Mouse (Mus musculus) kidney, embryonic 14.5 days (tissue): Measurements from ENCODE around the gene Lsm7. TPM values are rescaled to one million over a fixed set of nuclear protein-coding genes. Genes with fewer than 3 reads are reported as not detected.

Source experiments
- ATAC-seq: fragments of 200-750 bp; cut with Nextera tagmentation; 2 replicates; pipeline ENCODE4 v1.8.0; 2017; ENCODE audit warnings: moderate number of reproducible peaks, mild to moderate bottlenecking, moderate TSS enrichment, moderate library complexity; ENCODE audit not compliant: low FRiP score, low TSS enrichment
- H3K27ac ChIP-seq: fragments of 300-500 bp; sonication (generic); 2 replicates; pipeline ENCODE4 v1.5.1; 2014; ENCODE audit warnings: low read depth, mild to moderate bottlenecking, low read length, moderate library complexity, mixed read lengths
- H3K27me3 ChIP-seq: fragments of 300-500 bp; sonication (generic); 2 replicates; pipeline ENCODE4 v1.6.1; 2014; ENCODE audit warnings: mild to moderate bottlenecking, low read length; ENCODE audit not compliant: control insufficient read depth, insufficient read depth
- H3K36me3 ChIP-seq: fragments of 300-500 bp; sonication (generic); 2 replicates; pipeline ENCODE4 v1.6.1; 2014; ENCODE audit warnings: low read length, mixed read lengths; ENCODE audit not compliant: control insufficient read depth, insufficient read depth
- H3K4me1 ChIP-seq: fragments of 300-500 bp; sonication (generic); 2 replicates; pipeline ENCODE4 v1.6.1; 2014; ENCODE audit warnings: low read length, mixed read lengths; ENCODE audit not compliant: control insufficient read depth, insufficient read depth
- H3K4me2 ChIP-seq: fragments of 300-500 bp; sonication (generic); replicated peaks from 2 replicates; pipeline ENCODE4 v1.6.1; 2014; ENCODE audit warnings: low read depth, mild to moderate bottlenecking, low read length
- H3K4me3 ChIP-seq: fragments of 300-500 bp; sonication (generic); 2 replicates; pipeline ENCODE4 v1.5.1; 2014; ENCODE audit warnings: mild to moderate bottlenecking, low read length
- H3K9ac ChIP-seq: fragments of 300-500 bp; sonication (generic); 2 replicates; pipeline ENCODE4 v1.6.1; 2014; ENCODE audit warnings: low read depth, mild to moderate bottlenecking, low read length, moderate library complexity
- H3K9me3 ChIP-seq: fragments of 300-500 bp; sonication (generic); 2 replicates; pipeline ENCODE4 v1.6.1; 2016; ENCODE audit warnings: low read length; ENCODE audit not compliant: control insufficient read depth
- WGBS: fragments of 180-500 bp; shearing (Covaris S2); extraction: QIAGEN DNeasy Blood & Tissue Kit; methylation state at CpG from one replicate; pipeline ENCODE4 v1.1.7; 2014; 5-methylcytosine and 5-hydroxymethylcytosine counted together
- microRNA counts: library from miRNA; unstranded; fragments of <30 nt; microRNA quantifications from one replicate; lab custom pipeline; 2017
- microRNA-seq: library from miRNA; unstranded; fragments of <30 nt; microRNA quantifications from one replicate; pipeline ENCODE4, GENCODE M21; 2016
- polyA plus RNA-seq: library from polyadenylated mRNA; unstranded; fragments of >200 nt; fragmentation: Nextera tagmentation; extraction: Ambion mirVana; gene quantifications from 2 replicates; pipeline ENCODE4 v1.2.1, GENCODE M21; 2014

Lsm7 gene
- polyA plus RNA-seq, 1 experiment from 2014 or later, result 365 TPM

DNA sequence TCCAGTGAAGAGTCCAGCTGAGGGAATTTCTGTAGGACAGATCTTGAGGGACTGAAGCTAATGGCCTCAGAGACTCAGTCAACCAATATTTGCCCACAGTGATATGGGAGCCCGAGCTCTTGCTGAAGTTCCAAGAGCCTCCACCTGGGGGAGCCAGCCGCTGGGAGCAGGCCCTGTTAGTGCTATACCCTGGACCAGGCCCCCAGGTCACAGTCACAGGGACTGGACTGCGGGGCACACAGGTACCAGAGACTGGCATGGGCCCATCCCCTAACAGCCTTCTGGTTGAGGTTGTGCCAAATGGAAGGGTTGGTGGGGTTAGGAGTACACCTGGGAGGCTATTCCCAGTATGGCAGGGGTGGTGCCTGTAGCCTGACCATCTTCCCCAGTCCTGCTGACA, 49.1 kb downstream of the Lsm7 start:
- peaks cover 14% of the 10 kb centered on the region for H3K27me3 ChIP-seq
- no peak overlapping the region for H3K27ac ChIP-seq
- no peak overlapping the region for H3K4me2 ChIP-seq
- peak; percentile 28 for ATAC-seq
- H3K4me3 ChIP-seq, result no peak overlapping the region
- H3K9me3 ChIP-seq, result no peaks in the 10 kb centered on the region
- H3K4me1 ChIP-seq, result peaks cover 38% of the 10 kb centered on the region
- peaks cover 40% of the 10 kb centered on the region for H3K36me3 ChIP-seq
- no peak overlapping the region for H3K9ac ChIP-seq
- WGBS, result 30% methylated on average over 3 of the region's 3 CpGs

GRCm38 (mm10) chr10:80805322-80805721, 49.7 kb downstream of the Lsm7 start:
- no peak overlapping the region for H3K4me3 ChIP-seq
- 77% methylated on average over 5 of the region's 5 CpGs for WGBS
- H3K9me3 ChIP-seq, result no peaks in the 10 kb centered on the region
- H3K9ac ChIP-seq, result no peak overlapping the region
- ATAC-seq, result no peak
- peaks cover 40% of the 10 kb centered on the region for H3K36me3 ChIP-seq
- no peak overlapping the region for H3K4me2 ChIP-seq
- no peak overlapping the region for H3K27ac ChIP-seq
- H3K27me3 ChIP-seq, result peaks cover 14% of the 10 kb centered on the region
- H3K4me1 ChIP-seq, result peaks cover 37% of the 10 kb centered on the region

- WGBS, result 72% methylated on average over 6 of the region's 6 CpGs
Measured at GRCm38 (mm10) chr10:80804916-80805315, 50.1 kb downstream of the Lsm7 start, which contains the start of gene Amh. Gene Amh, plus strand, starts transcription at chr10:80805243.

GRCm38 (mm10) chr10:80804340-80804739, 50.7 kb downstream of the Lsm7 start:
- H3K4me1 ChIP-seq, result peaks cover 35% of the 10 kb centered on the region
- ATAC-seq, result no peak

More at GRCm38 (mm10) chr10:80804916-80805315, 50.1 kb downstream of the Lsm7 start, which contains the start of gene Amh:
- peaks cover 35% of the 10 kb centered on the region for H3K4me1 ChIP-seq
- no peak for ATAC-seq
- H3K27ac ChIP-seq, result no peak within 1 kb of the TSS
- no peaks in the 10 kb centered on the region for H3K9me3 ChIP-seq
- no peak within 1 kb of the TSS for H3K4me3 ChIP-seq
- H3K27me3 ChIP-seq, result peaks cover 12% of the 10 kb centered on the region
- no peak within 1 kb of the TSS for H3K4me2 ChIP-seq
- peaks cover 40% of the 10 kb centered on the region for H3K36me3 ChIP-seq
- H3K9ac ChIP-seq, result no peak within 1 kb of the TSS

DNA sequence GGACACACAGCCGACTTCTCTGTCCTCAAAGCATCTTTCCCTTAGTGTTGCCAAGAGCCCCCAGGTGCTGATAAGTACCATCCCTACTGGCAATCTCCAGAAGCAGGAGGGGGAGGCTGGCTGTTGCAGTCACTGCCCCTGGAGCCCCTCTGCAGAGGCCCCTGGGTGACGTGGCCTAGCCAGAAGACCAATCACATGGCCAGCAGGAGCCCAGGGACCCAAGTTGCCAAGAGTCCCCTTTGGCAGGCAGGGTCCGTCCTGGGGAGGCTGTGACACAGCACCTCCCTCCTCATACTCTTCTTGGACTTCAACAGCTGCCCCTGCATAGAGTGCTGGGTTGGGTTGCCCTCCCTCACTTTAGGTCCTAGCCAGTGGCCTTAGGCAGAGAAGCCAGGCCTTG, 52.0 kb downstream of the Lsm7 start:
- H3K4me2 ChIP-seq, result no peak overlapping the region
- H3K27me3 ChIP-seq, result peaks cover 7% of the 10 kb centered on the region
- H3K4me1 ChIP-seq, result peaks cover 22% of the 10 kb centered on the region
- WGBS, result 86% methylated on average over 3 of the region's 3 CpGs
- H3K9me3 ChIP-seq, result no peaks in the 10 kb centered on the region
- H3K9ac ChIP-seq, result no peak overlapping the region
- H3K36me3 ChIP-seq, result peaks cover 40% of the 10 kb centered on the region
- no peak overlapping the region for H3K4me3 ChIP-seq
- no peak for ATAC-seq
- H3K27ac ChIP-seq, result no peak overlapping the region

More at GRCm38 (mm10) chr10:80804340-80804739, 50.7 kb downstream of the Lsm7 start:
- no peak overlapping the region for H3K4me3 ChIP-seq
- peaks cover 40% of the 10 kb centered on the region for H3K36me3 ChIP-seq
- H3K27me3 ChIP-seq, result peaks cover 9% of the 10 kb centered on the region
- H3K9me3 ChIP-seq, result no peaks in the 10 kb centered on the region
- no peak overlapping the region for H3K27ac ChIP-seq
- H3K9ac ChIP-seq, result no peak overlapping the region
- no peak overlapping the region for H3K4me2 ChIP-seq
- 97% methylated on average over 2 of the region's 2 CpGs for WGBS

MicroRNAs encoded within 50 kb of the gene (microRNA counts, 519-probe panel; counts per million panel counts)
- not detected for microRNA mmu-miR-1982 (lab: Ali Mortazavi, UCI)

Small RNA genes lying within 50 kb of the gene (microRNA-seq; reads per million reads assigned to microRNA genes)
- 2.5 reads per million, percentile 8 among the genes with 10 or more reads in this experiment for gene Mir1982

Other genes starting within 250 kb of the Lsm7 start
- 1.9 and 2.5 TPM in 2 replicates for gene Gm49322, start 249.2 kb downstream of the Lsm7 start, polyA plus RNA-seq
- 127 and 134 TPM in 2 replicates for gene Csnk1g2, start 232.4 kb downstream of the Lsm7 start, polyA plus RNA-seq
- 63.4 and 80.2 TPM in 2 replicates for gene Btbd2, start 198.1 kb downstream of the Lsm7 start, polyA plus RNA-seq
- gene Mknk2, start 177.1 kb downstream of the Lsm7 start, polyA plus RNA-seq, result 68.1 and 99.2 TPM in 2 replicates
- gene Mob3a, start 153.2 kb downstream of the Lsm7 start, polyA plus RNA-seq, result 23.3 and 34.4 TPM in 2 replicates
- gene Izumo4, start 153.0 kb downstream of the Lsm7 start, polyA plus RNA-seq, result 8.5 and 14.6 TPM in 2 replicates
- gene Ap3d1, start 112.9 kb downstream of the Lsm7 start, polyA plus RNA-seq, result 70.8 and 80.6 TPM in 2 replicates
- gene Dot1l, start 100.0 kb downstream of the Lsm7 start, polyA plus RNA-seq, result 21.9 and 29.2 TPM in 2 replicates
- 101 and 102 TPM in 2 replicates for gene Sf3a2, start 57.0 kb downstream of the Lsm7 start, polyA plus RNA-seq
- 121 and 126 TPM in 2 replicates for gene Plekhj1, start 56.6 kb downstream of the Lsm7 start, polyA plus RNA-seq
- gene Amh, start 50.0 kb downstream of the Lsm7 start, polyA plus RNA-seq, result not detected in 2 replicates
- gene Jsrp1, start 41.7 kb downstream of the Lsm7 start, polyA plus RNA-seq, result 4.4 and 5.2 TPM in 2 replicates
- 1,867 and 1,944 TPM in 2 replicates for gene Oaz1, start 28.6 kb downstream of the Lsm7 start, polyA plus RNA-seq
- gene Lingo3, start 11.2 kb downstream of the Lsm7 start, polyA plus RNA-seq, result 0.17 and 0.97 TPM in 2 replicates
- gene Sppl2b, start 66 bp upstream of the Lsm7 start, polyA plus RNA-seq, result 27.2 and 35.1 TPM in 2 replicates
- 0.08 and 0.10 TPM in 2 replicates for gene Tmprss9, start 16.6 kb upstream of the Lsm7 start, polyA plus RNA-seq
- 391 and 501 TPM in 2 replicates for gene Timm13, start 45.8 kb upstream of the Lsm7 start, polyA plus RNA-seq
- gene Lmnb2, start 63.0 kb upstream of the Lsm7 start, polyA plus RNA-seq, result 16.0 and 17.1 TPM in 2 replicates
- 16.1 and 16.3 TPM in 2 replicates for gene Gadd45b, start 74.9 kb upstream of the Lsm7 start, polyA plus RNA-seq
- gene Gng7, start 159.7 kb upstream of the Lsm7 start, polyA plus RNA-seq, result 2.2 and 4.8 TPM in 2 replicates
- 0.37 TPM in 1 of 2 replicates, not detected in the other for gene Diras1, start 170.5 kb upstream of the Lsm7 start, polyA plus RNA-seq
- gene Slc39a3, start 182.2 kb upstream of the Lsm7 start, polyA plus RNA-seq, result 6.4 and 9.1 TPM in 2 replicates
- 140 and 196 TPM in 2 replicates for gene Sgta, start 205.0 kb upstream of the Lsm7 start, polyA plus RNA-seq
- gene Thop1, start 214.8 kb upstream of the Lsm7 start, polyA plus RNA-seq, result 50.6 and 58.9 TPM in 2 replicates
- gene Creb3l3, start 243.7 kb upstream of the Lsm7 start, polyA plus RNA-seq, result 0.11 and 0.24 TPM in 2 replicates